Mouse (Mus musculus) embryonic stem cell, embryonic (primary cell): ENCODE measurements around the gene Crygb.
"Not testable (repeated sequence)": the region's sequence is repeated elsewhere in the genome, so short reads cannot be mapped to it uniquely, and the experiment has no call there.

Experiments used
- CTCF ChIA-PET, 4 experiments: fragments of 300-600 bp in 2 of 4; fragments of 350-600 bp in 2 of 4; sonication (Branson Sonifier 250); formaldehyde crosslinking; loops; one replicate each; lab custom pipeline; 2022; ENCODE audit warnings: inconsistent platforms in 2 of 4; lab: Charles Lee
- POLR2A ChIA-PET, 4 experiments: fragments of 300-600 bp in 2 of 4; fragments of 350-600 bp in 2 of 4; sonication (Branson Sonifier 250); formaldehyde crosslinking; loops; one replicate each; lab custom pipeline; 2022; ENCODE audit warnings: antibody characterized with exemption in 4 of 4, inconsistent platforms in 1 of 4; lab: Charles Lee

Gene Crygb

GRCm38 (mm10) chr1:65096953-65097352 lies 14.9 kb upstream of the Crygb start:
- POLR2A ChIA-PET: no interaction called here
- CTCF ChIA-PET: no interaction called here

- POLR2A ChIA-PET: interaction anchor here in 1 of 4 experiments (0.6 kb wide), 2 partner anchors 11 to 58 kb away, joined by 3 read pairs; no protein-coding TSS in a partner anchor
- CTCF ChIA-PET: interaction anchor here in 3 of 4 experiments (0.6 to 1.2 kb wide), 3 partner anchors 41 to 381 kb away, joined by 3 to 5 read pairs (median 3); no protein-coding TSS in a partner anchor
Observed at GRCm38 (mm10) chr1:65091566-65091965, 9.5 kb upstream of the Crygb start.

- POLR2A ChIA-PET: no interaction called here
- CTCF ChIA-PET: no interaction called here
Observed at GRCm38 (mm10) chr1:65090370-65090769, 8.3 kb upstream of the Crygb start.

- ChIA-PET POLR2A (no interaction called here), CTCF (no interaction called here)
Observed at GRCm38 (mm10) chr1:65088567-65089356, 6.7 kb upstream of the Crygb start.

DNA sequence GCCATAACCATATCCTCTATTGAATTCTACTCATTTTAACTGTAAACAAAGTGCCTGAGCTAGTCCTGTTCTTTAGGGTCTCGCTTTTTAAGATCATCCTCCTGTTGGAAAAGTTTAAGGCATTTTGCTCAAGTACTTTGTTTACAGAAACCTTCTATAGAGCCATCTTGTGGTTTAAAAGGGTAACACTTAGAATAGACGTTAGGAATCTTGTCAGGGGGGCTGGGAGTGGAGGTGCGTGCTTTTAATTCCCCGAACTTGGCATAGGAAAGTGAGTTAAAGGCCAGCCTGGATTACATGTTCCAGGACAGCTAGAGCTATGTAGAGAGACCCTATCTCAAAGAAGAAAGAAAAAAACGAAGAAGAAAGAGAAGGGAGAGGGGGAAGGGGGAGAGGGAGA lies 6.5 kb downstream of the Crygb start:
- ChIA-PET POLR2A (no interaction called here), CTCF (no interaction called here)

DNA sequence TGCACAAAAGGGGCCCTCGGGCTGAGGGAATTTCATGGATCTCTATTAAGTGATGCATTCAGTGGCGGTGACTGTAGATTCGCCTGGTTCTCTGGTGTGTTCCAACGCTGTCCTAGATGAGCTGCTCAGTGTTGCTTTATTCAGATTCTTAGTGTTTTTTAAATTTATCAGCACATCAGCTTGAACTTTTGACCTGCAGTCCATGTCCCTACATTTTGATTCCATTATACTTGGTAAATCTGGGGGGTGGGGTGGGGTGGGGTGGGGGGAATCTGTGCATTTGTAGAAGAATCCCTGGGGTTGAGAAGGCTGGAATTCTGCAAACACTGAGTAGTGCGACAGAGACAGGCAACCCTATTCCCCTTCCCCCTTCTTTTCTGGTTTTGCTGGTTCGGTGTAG lies 8.5 kb downstream of the Crygb start, which contains the start of gene Crygc:
Gene Crygc, minus strand, starts transcription at position 101 of the 400 bp plus-strand sequence.
- ChIA-PET CTCF (no interaction called here), POLR2A (interaction anchor here in 2 of 4 experiments (0.6 to 1.6 kb wide), 3 partner anchors 24 to 542 kb away, joined by 3 to 7 read pairs (median 6); no protein-coding TSS in a partner anchor)

DNA sequence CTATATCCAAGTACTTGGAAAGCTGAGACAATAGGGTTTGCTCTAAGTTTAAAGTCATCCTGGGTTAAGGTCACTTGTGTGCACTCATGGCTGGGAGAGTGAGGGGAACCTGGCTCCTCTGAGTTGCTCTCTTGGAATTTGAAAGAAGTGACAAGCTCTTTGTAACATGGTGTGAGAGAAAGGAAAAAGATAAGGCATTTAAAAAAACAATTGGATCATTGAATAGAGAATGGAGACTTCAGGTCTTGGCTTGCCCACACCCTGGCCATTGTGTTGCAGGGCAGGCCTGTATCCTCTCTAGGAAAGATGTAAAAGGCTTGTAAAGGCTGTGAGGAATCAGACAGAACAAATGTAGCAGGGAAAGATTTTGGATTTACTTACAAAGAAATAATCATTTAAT lies 14.2 kb downstream of the Crygb start:
- ChIA-PET CTCF (no interaction called here), POLR2A (no interaction called here)

DNA sequence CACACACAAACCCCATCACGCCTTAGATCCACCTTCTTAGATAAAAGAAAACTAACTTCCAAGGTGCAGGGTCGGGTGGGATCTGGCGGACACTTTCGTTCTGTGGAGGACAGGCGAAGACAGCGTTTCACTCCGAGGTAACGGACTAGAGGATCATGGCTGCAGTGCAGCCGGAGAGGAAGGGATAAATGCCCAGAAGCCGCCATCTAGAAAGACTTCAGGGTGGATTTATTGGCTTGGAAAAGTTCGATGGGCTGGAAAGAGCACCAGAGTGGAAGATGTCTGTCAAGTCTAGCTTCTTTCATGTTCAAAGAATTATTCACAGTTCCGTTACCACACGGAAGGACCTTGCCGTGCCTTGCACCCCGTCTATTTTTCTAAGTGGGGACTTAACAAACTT lies 17.9 kb downstream of the Crygb start:
- POLR2A ChIA-PET: no interaction called here
- CTCF ChIA-PET: no interaction called here

DNA sequence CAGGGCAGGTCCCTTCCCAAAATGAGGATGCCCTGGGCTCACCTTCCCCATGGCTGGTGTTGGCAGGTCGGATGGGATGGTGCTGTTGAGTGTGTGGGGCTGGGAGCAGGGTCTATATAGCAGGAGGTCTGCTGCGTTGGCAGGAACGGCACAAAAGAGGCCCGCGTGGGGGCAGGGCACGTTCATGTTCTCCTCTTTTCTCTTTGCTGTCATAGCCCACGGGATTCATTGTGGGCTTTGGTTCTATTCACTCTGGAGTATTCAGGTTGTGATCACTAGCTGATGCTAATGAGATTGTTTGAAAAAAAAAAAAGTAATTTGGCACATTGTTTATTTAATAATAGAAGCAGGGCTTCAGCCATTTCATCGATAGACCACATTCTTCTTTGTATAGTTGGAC lies 18.7 kb downstream of the Crygb start, which contains the start of gene Crygd:
Gene Crygd, minus strand, starts transcription at position 101 of the 400 bp plus-strand sequence.
- POLR2A ChIA-PET: no interaction called here
- CTCF ChIA-PET: no interaction called here

- ChIA-PET CTCF (interaction anchor here in 3 of 4 experiments (0.6 to 1.3 kb wide), 4 partner anchors 66 to 396 kb away, joined by 3 to 4 read pairs (median 3); no protein-coding TSS in a partner anchor), POLR2A (interaction anchor here in 3 of 4 experiments (0.6 to 2.7 kb wide), 10 partner anchors 10 to 362 kb away, joined by 3 to 16 read pairs (median 4); partner anchors contain the start of gene Ccnyl1 (in 2 of the 3))
Observed at GRCm38 (mm10) chr1:65052140-65052539, 29.9 kb downstream of the Crygb start.

DNA sequence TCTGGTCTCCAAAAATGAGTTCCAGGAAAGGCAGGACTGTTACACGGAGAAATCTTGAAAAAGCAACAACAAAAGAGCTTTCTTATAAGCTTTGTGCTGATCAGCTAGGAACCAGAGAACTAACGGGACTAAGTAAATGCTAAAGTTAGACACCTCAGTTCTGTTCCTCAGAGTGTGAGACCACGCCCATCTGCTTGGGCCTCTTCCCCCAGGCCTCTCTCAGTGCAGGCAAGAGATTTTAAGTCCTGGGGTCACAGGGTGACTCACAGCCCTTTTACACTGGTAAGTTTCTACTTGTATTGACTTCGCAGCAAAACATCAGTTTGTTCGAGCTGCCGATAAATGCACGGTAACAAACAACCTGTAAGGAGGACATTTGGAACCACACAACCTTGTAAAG lies 30.4 kb downstream of the Crygb start:
- ChIA-PET POLR2A (interaction anchor here in 3 of 4 experiments (1.0 to 2.7 kb wide), 9 partner anchors 11 to 361 kb away, joined by 3 to 16 read pairs (median 5); partner anchors contain the start of gene Ccnyl1 (in 2 of the 3)), CTCF (interaction anchor here in 1 of 4 experiments (1.0 kb wide), 1 partner anchor 65 kb away, joined by 3 read pairs; no protein-coding TSS in a partner anchor)

DNA sequence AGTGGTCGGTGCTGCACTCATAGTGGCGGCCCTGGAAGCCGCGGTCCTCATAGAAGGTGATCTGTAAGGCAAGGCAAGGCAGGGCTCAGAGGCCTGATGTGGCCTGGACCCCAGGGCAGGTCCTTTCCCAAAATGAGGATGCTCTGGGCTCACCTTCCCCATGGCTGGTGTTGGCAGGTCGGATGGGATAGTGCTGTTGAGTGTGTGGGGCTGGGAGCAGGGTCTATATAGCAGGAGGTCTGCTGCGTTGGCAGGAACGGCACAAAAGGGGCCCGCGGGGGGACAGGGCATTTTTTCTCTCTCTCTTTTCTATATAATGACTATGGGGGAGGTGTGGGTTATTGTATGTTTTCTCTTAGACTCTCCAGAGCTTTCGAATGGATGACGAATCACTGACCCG lies 31.1 kb downstream of the Crygb start, which contains the start of gene Cryge:
Gene Cryge, minus strand, starts transcription at position 198 of the 400 bp plus-strand sequence.
- POLR2A ChIA-PET: interaction anchor here in 2 of 4 experiments (0.6 to 2.7 kb wide), 5 partner anchors 28 to 1396 kb away, joined by 3 to 16 read pairs (median 7); partner anchors contain the start of gene Ccnyl1 (in 1 of the 2)

DNA sequence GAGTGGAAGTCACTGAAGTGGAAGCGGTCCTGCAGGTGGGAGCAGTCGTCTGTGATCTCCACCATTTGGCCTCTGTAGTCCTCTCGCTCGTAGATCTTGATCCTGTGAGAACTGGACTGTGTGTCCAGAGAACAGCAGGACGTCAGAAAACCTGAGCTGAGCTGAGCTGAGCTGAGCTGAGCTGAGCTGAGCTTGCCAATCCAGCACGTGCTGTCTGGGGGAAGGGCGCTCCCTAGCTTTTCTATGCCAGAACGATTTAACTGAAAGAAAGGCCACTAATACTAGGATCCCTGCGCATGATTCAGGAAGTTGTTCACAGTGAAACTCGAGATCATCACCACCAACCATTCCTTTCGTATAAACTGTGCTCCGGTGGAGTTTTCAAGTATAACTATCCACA lies 33.3 kb downstream of the Crygb start:
- CTCF ChIA-PET: interaction anchor here in 3 of 4 experiments (0.6 to 1.6 kb wide), 6 partner anchors 14 to 331 kb away, joined by 3 to 6 read pairs (median 4); no protein-coding TSS in a partner anchor
- POLR2A ChIA-PET: interaction anchor here in 3 of 4 experiments (0.7 to 3.1 kb wide), 9 partner anchors 12 to 525 kb away, joined by 3 to 12 read pairs (median 3); partner anchors contain the start of genes Ccnyl1 (in 1 of the 3) and Fzd5 (in 1 of the 3)

More for the DNA sequence above, 31.1 kb downstream of the Crygb start, which contains the start of gene Cryge:
- CTCF ChIA-PET: not testable (repeated sequence)

DNA sequence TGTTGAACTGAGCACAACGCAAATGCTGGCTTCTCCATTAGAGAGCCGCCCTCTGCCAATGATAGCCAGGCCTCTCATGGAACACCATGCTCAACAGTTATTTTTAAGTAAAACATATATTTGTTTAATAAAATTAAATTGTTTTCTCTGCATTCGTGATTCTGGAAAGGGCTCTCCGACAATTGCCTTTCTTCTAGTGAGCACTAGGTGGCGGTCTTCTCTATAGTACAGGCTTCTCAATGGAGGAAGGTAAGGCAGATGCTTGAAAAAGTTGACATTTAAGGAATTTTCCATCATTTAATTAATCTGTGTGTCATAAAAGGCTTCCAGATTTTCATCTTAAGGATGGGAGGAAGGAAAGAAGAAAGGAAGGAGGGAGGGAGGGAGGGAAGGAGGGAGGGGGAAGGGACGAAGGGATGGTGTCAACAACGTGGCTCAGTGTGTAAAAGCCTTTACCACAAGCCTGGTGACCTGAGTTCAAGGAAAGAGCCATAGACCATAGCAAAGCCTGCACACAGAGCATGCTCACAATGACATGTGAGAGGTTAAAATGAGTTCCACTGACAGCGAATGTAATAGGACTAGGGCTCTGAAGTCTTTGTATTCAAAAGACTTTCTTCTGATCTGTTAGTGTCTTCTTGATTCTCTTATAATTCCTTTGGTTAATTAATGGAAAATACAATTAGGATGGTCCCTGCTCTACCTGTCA lies 35.5 kb downstream of the Crygb start:
- POLR2A ChIA-PET: interaction anchor here in 1 of 4 experiments (3.1 kb wide), 1 partner anchor 132 kb away, joined by 12 read pairs; no protein-coding TSS in a partner anchor
- CTCF ChIA-PET: interaction anchor here in 1 of 4 experiments (1.6 kb wide), 1 partner anchor 133 kb away, joined by 4 read pairs; no protein-coding TSS in a partner anchor

- ChIA-PET POLR2A (interaction anchor here in 1 of 4 experiments (0.9 kb wide), 1 partner anchor 353 kb away, joined by 3 read pairs; no protein-coding TSS in a partner anchor), CTCF (no interaction called here)
Observed at GRCm38 (mm10) chr1:65043433-65043832, 38.7 kb downstream of the Crygb start.

DNA sequence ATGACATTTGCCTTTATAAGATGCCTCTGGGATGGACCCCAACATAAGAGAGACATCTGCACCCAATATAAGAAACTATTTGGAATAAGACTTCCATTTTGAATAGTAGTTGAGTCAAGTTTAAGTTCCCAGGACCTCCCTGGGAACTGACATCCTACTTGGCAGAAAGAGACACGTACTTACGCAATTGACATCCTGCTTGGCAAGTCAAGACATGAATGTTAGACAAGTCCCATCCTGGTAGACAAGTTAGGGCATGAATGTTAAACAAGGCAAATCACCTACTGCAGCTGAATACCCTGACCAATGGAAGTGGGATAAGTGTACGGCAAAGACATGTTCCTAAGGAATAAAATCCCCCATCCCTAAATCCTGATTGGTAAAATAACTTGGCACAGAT lies 40.3 kb downstream of the Crygb start:
- POLR2A ChIA-PET: interaction anchor here in 2 of 4 experiments (0.7 kb wide), 2 partner anchors 39 to 136 kb away, joined by 3 to 4 read pairs; no protein-coding TSS in a partner anchor
- CTCF ChIA-PET: interaction anchor here in 1 of 4 experiments (0.7 kb wide), 1 partner anchor 253 kb away, joined by 6 read pairs; no protein-coding TSS in a partner anchor

GRCm38 (mm10) chr1:65040806-65041205 lies 41.3 kb downstream of the Crygb start:
- CTCF ChIA-PET: interaction anchor here in 1 of 4 experiments (0.6 kb wide), 1 partner anchor 74 kb away, joined by 4 read pairs; no protein-coding TSS in a partner anchor
- POLR2A ChIA-PET: interaction anchor here in 3 of 4 experiments (0.8 to 1.5 kb wide), 7 partner anchors 12 to 350 kb away, joined by 3 to 8 read pairs (median 3); partner anchors contain the start of gene Ccnyl1 (in 3 of the 3)

GRCm38 (mm10) chr1:65039679-65040078 lies 42.4 kb downstream of the Crygb start:
- ChIA-PET POLR2A (interaction anchor here in 3 of 4 experiments (0.5 to 2.5 kb wide), 6 partner anchors 79 to 349 kb away, joined by 3 to 11 read pairs (median 4); partner anchors contain the start of gene Ccnyl1 (in 2 of the 3)), CTCF (no interaction called here)
